Mouse (Mus musculus) neutrophil, adult 5-6 weeks (primary cell): ENCODE results near the gene Tpx2. TPM values are rescaled to one million over a fixed set of nuclear protein-coding genes. Genes with fewer than 3 reads are reported as not detected.

Source experiments
- ATAC-seq: fragments of 151-379, 151-347 bp; 2 replicates; pipeline ENCODE4 v1.8.0; 2017; ENCODE audit warnings: mild to moderate bottlenecking, moderate TSS enrichment; ENCODE audit not compliant: insufficient number of reproducible peaks, poor library complexity, low FRiP score, severe bottlenecking; ENCODE audit errors: extremely low read depth
- total RNA-seq: library from RNA; stranded (forward); fragments of 200-1000 nt; gene quantifications from 2 replicates; pipeline ENCODE4 v1.2.3, GENCODE M21; 2017

Tpx2 gene
- total RNA-seq, 1 experiment from 2014 or later: 0.70 TPM

GRCm38 (mm10) chr2:152819097-152819624 is 28.6 kb upstream of the Tpx2 start:
- ATAC-seq: no peak

- no peak for ATAC-seq
Measured at GRCm38 (mm10) chr2:152819926-152820325, 27.8 kb upstream of the Tpx2 start.

- no peak for ATAC-seq
Measured at GRCm38 (mm10) chr2:152820369-152820768, 27.4 kb upstream of the Tpx2 start.

- no peak for ATAC-seq
Measured at GRCm38 (mm10) chr2:152821023-152821422, 26.7 kb upstream of the Tpx2 start.

GRCm38 (mm10) chr2:152821566-152821965 is 26.2 kb upstream of the Tpx2 start:
- ATAC-seq: no peak

- no peak for ATAC-seq
Measured at GRCm38 (mm10) chr2:152823770-152824169, 24.0 kb upstream of the Tpx2 start.

- ATAC-seq: no peak
Measured at GRCm38 (mm10) chr2:152824438-152825167, 23.2 kb upstream of the Tpx2 start.

GRCm38 (mm10) chr2:152825168-152825697 is 22.5 kb upstream of the Tpx2 start:
- ATAC-seq: no peak

GRCm38 (mm10) chr2:152825713-152826112 is 22.1 kb upstream of the Tpx2 start:
- 0 out of 2 replicates have a peak, but pooled peaks have one; percentile 18 for ATAC-seq

GRCm38 (mm10) chr2:152826481-152826880 is 21.3 kb upstream of the Tpx2 start:
- ATAC-seq: no peak

- no peak for ATAC-seq
Measured at GRCm38 (mm10) chr2:152827321-152828010, 20.3 kb upstream of the Tpx2 start.

- ATAC-seq: no peak
Measured at GRCm38 (mm10) chr2:152828011-152828370, 19.8 kb upstream of the Tpx2 start.

- ATAC-seq: no peak
Measured at GRCm38 (mm10) chr2:152828532-152828931, 19.2 kb upstream of the Tpx2 start.

- ATAC-seq: no peak
Measured at GRCm38 (mm10) chr2:152829367-152829881, 18.3 kb upstream of the Tpx2 start.

- ATAC-seq: peak; percentile 67
Measured at GRCm38 (mm10) chr2:152830021-152830921, 17.5 kb upstream of the Tpx2 start.

GRCm38 (mm10) chr2:152831019-152831878 is 16.5 kb upstream of the Tpx2 start, which contains the start of gene Bcl2l1:
Bcl2l1 (minus strand) TSS chr2:152831728.
- peak; percentile 84 for ATAC-seq

GRCm38 (mm10) chr2:152839256-152839655 is 8.5 kb upstream of the Tpx2 start:
- no peak for ATAC-seq

- no peak for ATAC-seq
Measured at GRCm38 (mm10) chr2:152842741-152843140, 5.0 kb upstream of the Tpx2 start.
